Mouse (Mus musculus) hematopoietic multipotent progenitor cell, adult 10-12 weeks (in vitro differentiated cells): Measurements from ENCODE around the gene Gpa33. TPM values are rescaled to one million over a fixed set of nuclear protein-coding genes. Genes with fewer than 3 reads are reported as not detected.

Experiments used
- polyA plus RNA-seq: library from polyadenylated mRNA; stranded (reverse); fragments of >175 nt; gene quantifications from 2 replicates; pipeline ENCODE4 v1.2.3, GENCODE M21; 2012; ENCODE audit warnings: low replicate concordance

The Gpa33 gene
- not detected in 2 replicates for polyA plus RNA-seq

DNA sequence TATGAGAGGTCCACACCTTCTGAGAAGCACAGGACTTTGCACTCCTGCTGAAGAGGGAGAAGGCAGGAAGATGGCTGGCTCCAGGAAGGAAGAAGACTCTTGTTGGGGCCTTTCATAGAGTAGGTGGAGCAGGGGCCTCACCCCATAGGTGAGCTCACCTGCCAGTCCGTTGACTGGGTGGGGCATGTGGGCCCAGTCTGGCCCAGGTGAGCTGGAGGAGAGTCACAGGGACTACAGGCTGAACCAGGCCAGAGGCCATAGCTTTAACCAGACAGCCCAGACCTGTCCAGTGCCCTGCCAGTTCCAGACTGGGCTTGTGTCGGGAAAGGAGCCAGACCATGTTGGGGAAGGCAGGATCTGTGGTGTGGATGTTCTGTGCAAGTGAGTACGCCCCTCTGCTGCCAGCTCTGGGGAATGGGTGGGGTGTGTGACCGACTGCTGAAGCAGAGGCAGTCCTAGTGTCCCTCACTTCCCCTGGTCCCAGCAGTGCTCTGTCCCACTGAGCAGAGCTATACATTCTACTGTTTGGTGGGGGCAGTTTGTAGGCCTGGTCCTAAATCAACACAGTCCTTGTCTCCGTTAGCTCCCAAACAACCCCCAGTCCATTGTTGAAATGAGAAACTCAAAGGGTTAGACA is at the start of gene Gpa33:
Gene Gpa33, plus strand, starts transcription at position 15 of the 637 bp plus-strand sequence.

GRCm38 (mm10) chr1:166127719-166128118 is 2.3 kb upstream of the Gpa33 start, which contains the start of gene Dusp27:
Gene Dusp27, minus strand, starts transcription at chr1:166127922.

Other genes with a start within 250 kb of the Gpa33 start
- gene Pou2f1, start 127.6 kb upstream of the Gpa33 start, polyA plus RNA-seq, result 28.0 and 53.7 TPM in 2 replicates
- 0.03 TPM in 1 of 2 replicates, not detected in the other for gene Dusp27, start 2.3 kb upstream of the Gpa33 start, polyA plus RNA-seq
- gene Mael, start 108.5 kb downstream of the Gpa33 start, polyA plus RNA-seq, result not detected in 2 replicates
- gene Ildr2, start 123.9 kb downstream of the Gpa33 start, polyA plus RNA-seq, result 0.02 and 0.03 TPM in 2 replicates
- 9.1 and 10.9 TPM in 2 replicates for gene Tada1, start 248.9 kb downstream of the Gpa33 start, polyA plus RNA-seq